Mouse (Mus musculus) small intestine, adult 2 months (tissue): Measurements from ENCODE around the gene Pappa2. TPM values are rescaled to one million over a fixed set of nuclear protein-coding genes. Genes with fewer than 3 reads are reported as not detected.

Experiments
- H3K27ac ChIP-seq: fragments of 200-500 bp; 2 replicates; pipeline ENCODE4 v1.5.1; 2012; ENCODE audit warnings: low read depth, low read length, control low read depth, inconsistent platforms; ENCODE audit not compliant: insufficient read depth
- H3K27me3 ChIP-seq: fragments of 200-500 bp; 2 replicates; pipeline ENCODE4 v1.6.1; 2012; ENCODE audit warnings: mild to moderate bottlenecking, moderate library complexity, low read length, inconsistent platforms; ENCODE audit not compliant: control insufficient read depth, insufficient read depth
- H3K36me3 ChIP-seq: fragments of 200-500 bp; 2 replicates; pipeline ENCODE4 v1.6.1; 2012; ENCODE audit warnings: mild to moderate bottlenecking, low read length, control low read depth, inconsistent platforms; ENCODE audit not compliant: control insufficient read depth, insufficient read depth
- H3K4me1 ChIP-seq: fragments of 200-500 bp; 2 replicates; pipeline ENCODE4 v1.6.1; 2012; ENCODE audit warnings: low read length, inconsistent platforms, mixed read lengths; ENCODE audit not compliant: control insufficient read depth, insufficient read depth, insufficient read length
- H3K4me3 ChIP-seq: fragments of 200-500 bp; 2 replicates; pipeline ENCODE4 v1.5.1; 2012; ENCODE audit warnings: low read depth, mild to moderate bottlenecking, control low read depth, inconsistent platforms, low read length, moderate library complexity
- CTCF ChIP-seq: fragments of 200-500 bp; IDR thresholded peaks from 2 replicates; pipeline ENCODE4 v1.5.1; 2012; ENCODE audit warnings: low read depth, mild to moderate bottlenecking, control low read depth, inconsistent platforms, low read length, moderate library complexity, mixed read lengths; ENCODE audit not compliant: insufficient replicate concordance, insufficient read length; ENCODE audit errors: extremely low read depth
- POLR2A ChIP-seq: fragments of 200-500 bp; IDR thresholded peaks from 2 replicates; pipeline ENCODE4 v1.6.1; 2012; ENCODE audit warnings: low read depth, mild to moderate bottlenecking, control low read depth, inconsistent platforms, low read length, moderate library complexity
- WGBS: fragments of 180-500 bp; shearing (Covaris S2); methylation state at CpG from one replicate; pipeline ENCODE4 v1.1.7; 2018; 5-methylcytosine and 5-hydroxymethylcytosine counted together
- polyA plus RNA-seq: library from polyadenylated mRNA; depleted of rRNA; stranded (reverse); fragments of >200 nt; gene quantifications from 2 replicates; pipeline ENCODE4 v1.2.3, GENCODE M21; 2012; rRNA removed

Pappa2 gene
- polyA plus RNA-seq = 0.09 and 0.23 TPM in 2 replicates

DNA sequence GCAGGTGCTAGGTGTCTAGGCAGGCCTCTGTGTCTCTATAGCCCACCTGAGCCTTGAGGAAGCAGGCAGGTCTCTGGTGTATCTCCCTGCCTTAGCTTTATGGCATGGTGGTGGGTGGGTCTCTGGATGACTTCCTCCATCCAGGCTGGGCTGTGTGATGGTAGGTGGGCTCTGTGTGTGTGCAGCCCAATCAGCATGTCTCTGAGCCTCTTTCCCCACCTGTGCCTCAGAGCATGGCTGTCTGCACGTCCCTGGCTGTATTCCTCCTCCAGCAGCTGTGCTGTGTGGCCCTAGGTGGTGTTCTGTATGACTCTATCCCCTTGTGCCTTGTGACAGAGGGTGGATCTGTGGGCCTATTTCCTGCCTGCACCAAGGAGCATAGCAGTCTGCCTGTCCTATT is at the start of gene Pappa2:
Gene Pappa2 (minus strand): TSS at position 101 of the 400 bp plus-strand sequence.
- H3K4me1 ChIP-seq = no peaks in the 10 kb centered on the region
- H3K4me3 ChIP-seq = no peak within 1 kb of the TSS
- TF ChIP-seq POLR2A (no peak), CTCF (no peak)
- no peak within 1 kb of the TSS for H3K27ac ChIP-seq
- no peaks in the 10 kb centered on the region for H3K27me3 ChIP-seq
- no peaks in the 10 kb centered on the region for H3K36me3 ChIP-seq
- WGBS = 31% methylated on average over 1 of the region's 1 CpGs

DNA sequence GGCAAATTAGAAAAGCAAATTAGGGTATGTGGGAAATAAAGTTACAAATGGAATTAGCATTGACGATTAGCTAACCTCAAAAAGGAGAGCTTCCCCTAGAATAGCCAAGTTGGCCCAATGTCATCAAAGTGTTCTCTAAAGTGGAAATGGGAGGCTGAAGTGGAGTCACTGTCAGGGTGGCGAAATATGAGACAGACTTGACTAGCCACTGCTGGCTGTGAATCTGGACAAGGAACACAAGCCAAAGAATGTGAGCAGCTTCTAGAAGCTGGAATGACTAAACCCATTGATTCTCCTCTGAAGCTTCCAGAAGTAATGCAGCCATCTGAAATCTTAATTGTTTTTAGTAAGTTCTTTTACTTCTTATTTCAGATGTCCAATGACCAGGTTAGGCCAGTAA is 48.8 kb upstream of the Pappa2 start:
- no peak overlapping the region for H3K27ac ChIP-seq
- H3K27me3 ChIP-seq = no peaks in the 10 kb centered on the region
- no peaks in the 10 kb centered on the region for H3K4me1 ChIP-seq
- TF ChIP-seq CTCF = no peak
- TF ChIP-seq POLR2A = no peak
- H3K4me3 ChIP-seq = no peak overlapping the region
- 85% methylated on average over 2 of the region's 2 CpGs for WGBS
- H3K36me3 ChIP-seq = no peaks in the 10 kb centered on the region

DNA sequence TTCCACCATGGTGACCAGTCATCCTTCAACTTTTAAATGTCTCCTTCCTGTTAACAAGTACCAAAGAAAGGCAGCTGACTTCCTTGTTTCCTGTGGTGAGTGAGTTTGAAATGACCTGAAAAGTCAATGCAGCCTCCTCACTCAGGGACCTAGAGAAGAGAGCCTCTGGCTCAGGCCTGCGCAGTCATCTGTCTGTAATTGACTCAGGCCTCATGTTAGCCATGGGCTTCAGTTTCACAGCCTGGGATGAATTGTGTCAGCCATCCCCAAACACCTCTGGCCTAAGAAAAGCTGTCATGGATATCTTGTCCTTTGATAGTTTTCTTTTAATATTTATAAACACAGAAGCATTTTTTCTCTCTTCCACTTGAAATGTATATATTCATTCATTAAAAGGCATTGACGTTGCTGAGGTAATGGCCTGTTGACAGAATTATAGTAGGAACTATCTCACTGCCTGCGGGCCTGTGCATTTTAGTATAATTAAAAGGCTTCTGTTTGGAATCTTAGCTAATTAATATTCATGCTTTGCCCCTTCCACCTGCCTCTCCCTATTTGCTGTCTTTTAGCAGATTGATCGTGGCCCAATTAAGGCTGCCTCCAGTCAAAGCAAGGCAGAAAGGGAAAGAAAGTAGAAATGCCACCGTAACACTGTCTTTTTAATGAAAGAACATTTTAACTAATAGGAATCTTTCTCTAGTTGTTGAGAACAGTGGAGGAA is 34.8 kb upstream of the Pappa2 start:
- no peaks in the 10 kb centered on the region for H3K4me1 ChIP-seq
- no peak overlapping the region for H3K4me3 ChIP-seq
- 89% methylated on average over 5 of the region's 5 CpGs for WGBS
- no peaks in the 10 kb centered on the region for H3K36me3 ChIP-seq
- TF ChIP-seq POLR2A = no peak
- no peak for TF ChIP-seq CTCF
- no peak overlapping the region for H3K27ac ChIP-seq
- no peaks in the 10 kb centered on the region for H3K27me3 ChIP-seq

DNA sequence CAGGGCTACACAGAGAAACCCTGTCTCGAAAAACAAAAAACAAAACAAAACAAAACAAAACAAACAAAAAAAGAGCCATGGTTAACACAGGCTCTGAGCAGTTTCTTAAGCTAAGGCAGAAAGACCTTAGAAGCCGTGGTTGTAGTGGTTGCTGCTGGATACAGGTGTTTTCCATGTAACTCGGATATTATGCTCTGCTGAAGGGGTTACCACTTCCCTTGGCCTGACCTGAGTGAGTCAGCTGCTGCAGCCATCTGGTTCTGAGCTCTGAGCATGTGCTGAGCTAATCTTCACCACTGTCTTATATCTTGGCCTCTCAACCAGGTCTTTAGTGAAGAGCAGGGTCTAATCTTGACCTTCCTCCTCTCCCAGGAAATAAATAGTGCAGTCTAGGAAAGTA is 6.8 kb upstream of the Pappa2 start:
- Histone ChIP-seq H3K27ac (no peak overlapping the region), H3K4me1 (no peaks in the 10 kb centered on the region), H3K4me3 (no peak overlapping the region), H3K27me3 (no peaks in the 10 kb centered on the region), H3K36me3 (no peaks in the 10 kb centered on the region)
- 59% methylated on average over 3 of the region's 3 CpGs for WGBS
- no peak for TF ChIP-seq POLR2A
- TF ChIP-seq CTCF = no peak

DNA sequence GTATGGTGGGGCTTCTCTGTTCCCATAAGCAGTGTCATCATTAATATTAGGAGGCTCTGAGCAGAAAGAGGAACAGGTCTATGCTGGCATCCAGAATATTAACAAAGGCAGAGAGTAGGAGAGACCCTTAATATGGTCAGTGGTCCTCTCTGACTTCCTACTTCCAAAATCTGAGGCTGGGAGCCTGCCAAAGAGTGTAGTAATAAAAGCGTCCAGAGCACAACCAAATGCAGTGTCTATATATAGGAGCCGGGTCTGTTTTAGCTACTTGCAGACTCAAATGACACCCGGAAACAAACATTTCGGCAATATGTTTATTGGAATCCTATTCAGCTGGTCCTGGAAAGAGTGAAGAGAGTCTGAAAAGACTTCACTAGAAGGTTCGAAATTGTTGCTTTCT is 17.9 kb downstream of the Pappa2 start:
- Histone ChIP-seq H3K36me3 (no peaks in the 10 kb centered on the region), H3K4me3 (no peak overlapping the region), H3K4me1 (no peaks in the 10 kb centered on the region), H3K27ac (no peak overlapping the region), H3K27me3 (no peaks in the 10 kb centered on the region)
- 55% methylated on average over 5 of the region's 5 CpGs for WGBS
- TF ChIP-seq CTCF (no peak), POLR2A (no peak)

DNA sequence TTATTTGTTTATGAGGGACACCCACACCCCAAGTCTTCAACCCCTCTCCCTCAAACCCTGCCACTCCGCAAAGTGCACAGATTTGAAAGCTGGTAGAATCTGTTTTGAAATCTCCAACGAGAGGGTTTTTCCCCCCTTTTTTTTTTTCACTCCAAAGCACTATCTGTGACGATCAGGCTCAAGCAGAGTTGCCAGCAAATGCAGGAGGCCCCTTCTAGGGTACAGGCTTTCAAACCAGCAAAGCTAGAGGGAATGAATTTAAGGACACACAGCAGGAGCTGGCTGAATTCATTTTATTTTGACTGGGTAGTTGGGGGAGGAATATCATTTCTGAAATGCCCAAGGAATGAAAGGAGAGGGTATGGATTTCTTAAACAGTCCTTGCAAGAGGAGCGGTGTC is 19.3 kb downstream of the Pappa2 start:
- H3K4me3 ChIP-seq = no peak overlapping the region
- no peaks in the 10 kb centered on the region for H3K27me3 ChIP-seq
- H3K27ac ChIP-seq = no peak overlapping the region
- no peak for TF ChIP-seq POLR2A
- no peak for TF ChIP-seq CTCF
- WGBS = 45% methylated on average over 4 of the region's 4 CpGs
- no peaks in the 10 kb centered on the region for H3K36me3 ChIP-seq
- H3K4me1 ChIP-seq = no peaks in the 10 kb centered on the region

DNA sequence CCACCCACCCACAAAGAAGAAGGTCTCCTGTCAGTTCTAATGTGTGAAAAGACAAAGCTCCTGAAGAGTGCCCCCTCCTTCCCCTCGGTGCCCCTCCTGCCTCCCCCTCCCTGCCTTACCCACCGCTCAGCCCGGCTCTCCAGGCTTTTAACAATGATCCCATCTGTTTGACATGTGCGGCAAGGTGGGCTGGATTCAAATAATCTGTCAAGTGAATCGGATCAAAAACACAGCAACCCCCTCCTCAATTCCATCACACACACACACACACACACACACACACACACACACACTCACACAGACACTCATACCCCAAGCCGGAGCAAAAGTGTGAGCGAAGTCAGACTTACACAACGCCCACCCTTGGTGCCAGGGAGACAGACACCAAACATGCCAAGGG is 19.7 kb downstream of the Pappa2 start:
- 34% methylated on average over 8 of the region's 8 CpGs for WGBS
- Histone ChIP-seq H3K36me3 (no peaks in the 10 kb centered on the region), H3K27ac (no peak overlapping the region), H3K4me3 (no peak overlapping the region), H3K27me3 (no peaks in the 10 kb centered on the region), H3K4me1 (no peaks in the 10 kb centered on the region)
- TF ChIP-seq CTCF (no peak), POLR2A (no peak)
